In the genomic region with DNA sequence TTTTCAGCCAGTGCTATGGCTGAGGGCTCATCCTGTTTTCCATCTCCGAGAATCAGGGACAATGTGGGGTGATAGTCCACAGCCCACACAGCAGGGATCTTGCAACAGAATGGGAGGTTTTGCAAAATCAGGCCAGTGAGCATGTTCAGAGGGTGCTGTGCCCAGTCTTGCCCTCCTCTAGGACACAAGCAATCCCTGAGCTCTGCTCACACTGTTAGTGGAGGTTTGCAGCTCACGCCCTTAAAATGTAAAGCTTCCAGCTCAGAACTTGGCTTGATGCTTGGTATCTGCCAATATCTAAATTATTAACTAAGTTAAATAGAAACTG, we compare ENCODE assay signal across 18 mouse cellular contexts.
A peak's percentile ranks its signal among the peaks of the same experiment; 100 is the strongest.
DNase-seq lines count a peak whose midpoint lies in the region; ATAC-seq and TF ChIP-seq lines count a peak whose summit lies in the region.
"Had no signal": no experiment of that assay in that cellular context is flagged by ENCODE, and none has a peak within 500 bp of the region (broad histone marks: within the 10 kb centered on the region; RNA-seq: fewer than 3 reads in every experiment).

No protein-coding gene starts in this region.

- no peaks in the 10 kb centered on the region for H3K9me3 ChIP-seq in heart, embryonic 10.5 days
- no peaks in the 10 kb centered on the region for H3K9me3 ChIP-seq in heart, embryonic 11.5 days (replicated peaks; ENCODE audit: control insufficient read depth, low read length)
- no peaks in the 10 kb centered on the region for H3K9me3 ChIP-seq in stomach, embryonic 14.5 days (ENCODE audit: control insufficient read depth, low read depth, low read length)
- H3K9me3 ChIP-seq: forebrain, embryonic 13.5 days had no signal

- H3K27me3 ChIP-seq in heart, embryonic 10.5 days (ENCODE audit: insufficient read depth, poor library complexity, severe bottlenecking): no peaks in the 10 kb centered on the region
- H3K27me3 ChIP-seq in heart, embryonic 11.5 days (ENCODE audit: control insufficient read depth, insufficient read depth, low read length): no peaks in the 10 kb centered on the region
- no peaks in the 10 kb centered on the region for H3K27me3 ChIP-seq in liver, adult 2 months (ENCODE audit: control insufficient read depth, insufficient read depth, low read length)
- H3K27me3 ChIP-seq in stomach, embryonic 14.5 days (ENCODE audit: control insufficient read depth, insufficient read depth, low read length): no peaks in the 10 kb centered on the region
- H3K27me3 ChIP-seq: CH12.LX; forebrain, embryonic 13.5 days had no signal

- H3K79me2 ChIP-seq in liver, adult 2 months (ENCODE audit: control insufficient read depth, insufficient read depth, low read length): no peaks in the 10 kb centered on the region; the same call in 1 of the 2 replicates

- H3K4me1 ChIP-seq in heart, embryonic 10.5 days: no peaks in the 10 kb centered on the region
- 0 out of 2 replicates have a peak, but pooled peaks cover 2% of the 10 kb centered on the region for H3K4me1 ChIP-seq in heart, embryonic 11.5 days (ENCODE audit: control insufficient read depth, insufficient read depth, low read length)
- H3K4me1 ChIP-seq in brown adipose tissue, adult 24 weeks (ENCODE audit: control insufficient read depth, insufficient read depth, insufficient read length, low read length): 0 out of 2 replicates have a peak, but pooled peaks cover 2% of the 10 kb centered on the region
- H3K4me1 ChIP-seq in liver, adult 2 months (ENCODE audit: control insufficient read depth, insufficient read depth, low read length): peaks cover 11% of the 10 kb centered on the region
- peaks cover 15% of the 10 kb centered on the region; the same call in 1 of the 2 replicates for H3K4me1 ChIP-seq in stomach, embryonic 14.5 days (ENCODE audit: control insufficient read depth, insufficient read depth, low read length)
- H3K4me1 ChIP-seq: forebrain, embryonic 13.5 days had no signal

- intact Hi-C loops in gastrocnemius, postnatal 14 days (cut with DNase I; ENCODE audit: low total_unique reads): no loop called here

- 0 out of 2 replicates have a peak overlapping the region, but pooled peaks have one; percentile 16 for H3K27ac ChIP-seq in heart, embryonic 10.5 days
- H3K27ac ChIP-seq in heart, embryonic 11.5 days (ENCODE audit: low read depth, low read length): no peak overlapping the region
- peak overlapping the region; percentile 97 for H3K27ac ChIP-seq in brown adipose tissue, adult 24 weeks (replicated peaks; ENCODE audit: low read depth, low read length)
- peak overlapping the region; percentile 82 for H3K27ac ChIP-seq in liver, adult 2 months (replicated peaks; ENCODE audit: insufficient read depth, low read depth, low read length)
- peak overlapping the region; percentile 61; the same call in 1 of the 2 replicates for H3K27ac ChIP-seq in stomach, embryonic 14.5 days (ENCODE audit: low read length)
- H3K27ac ChIP-seq: forebrain, embryonic 13.5 days; heart, adult 2 months had no signal

- TF ChIP-seq POLR2A in liver, adult 2 months (IDR thresholded peaks at IDR 0.05; ENCODE audit: extremely low read depth, insufficient read depth, low read length): no peak

- no peak overlapping the region for H3K9ac ChIP-seq in heart, embryonic 11.5 days (ENCODE audit: low read depth, low read length)
- H3K9ac ChIP-seq in liver, adult 2 months (ENCODE audit: low read depth, low read length): peak overlapping the region; percentile 47; the same call in 1 of the 2 replicates
- H3K9ac ChIP-seq in stomach, embryonic 14.5 days (replicated peaks; ENCODE audit: low read depth, low read length): no peak overlapping the region
- H3K9ac ChIP-seq: forebrain, embryonic 13.5 days had no signal

- no peak overlapping the region for H3K4me3 ChIP-seq in heart, embryonic 10.5 days
- no peak overlapping the region for H3K4me3 ChIP-seq in heart, embryonic 11.5 days (ENCODE audit: low read depth, low read length)
- peak overlapping the region; percentile 15 for H3K4me3 ChIP-seq in brown adipose tissue, adult 24 weeks (ENCODE audit: insufficient read depth, low read depth, low read length)
- H3K4me3 ChIP-seq in liver, adult 2 months (ENCODE audit: insufficient read depth, low read depth, low read length): no peak overlapping the region
- no peak overlapping the region for H3K4me3 ChIP-seq in stomach, embryonic 14.5 days (ENCODE audit: low read depth, low read length)
- H3K4me3 ChIP-seq: forebrain, embryonic 13.5 days; heart, adult 2 months had no signal

- DNase-seq in heart, embryonic 10.5 days (ENCODE audit: low spot score): no peak
- peak; percentile 97 for DNase-seq in liver, adult 2 months (ENCODE audit: extremely low read depth, low read depth, low spot score)
- no peak for DNase-seq in layer of hippocampus, postnatal 14 days (ENCODE audit: low spot score in 2 of 2)
- DNase-seq in gastrocnemius, postnatal 14 days: no peak
- no peak for DNase-seq in frontal cortex, postnatal 25 days (ENCODE audit: low spot score in 2 of 2)
- DNase-seq: cerebellum, postnatal 36 days; gastrocnemius, postnatal 10 days; kidney, adult 18-20 months; kidney, postnatal 10 days; lung, adult 18-20 months; lung, postnatal 36 days had no signal

- TF ChIP-seq CTCF in liver, adult 2 months (IDR thresholded peaks at IDR 0.05; ENCODE audit: low read depth, low read length): no peak

- WGBS in heart, embryonic 10.5 days: 67% methylated on average over 2 of the region's 2 CpGs
- 57% methylated on average over 2 of the region's 2 CpGs for WGBS in heart, embryonic 11.5 days (ENCODE audit: insufficient replicate concordance)
- WGBS in liver, adult 2 months: 16% methylated on average over 2 of the region's 2 CpGs
- WGBS in stomach, embryonic 14.5 days: 51% methylated on average over 2 of the region's 2 CpGs

- H3K36me3 ChIP-seq in heart, embryonic 10.5 days: no peaks in the 10 kb centered on the region
- H3K36me3 ChIP-seq in heart, embryonic 11.5 days (ENCODE audit: control insufficient read depth, insufficient read depth, low read length): no peaks in the 10 kb centered on the region
- H3K36me3 ChIP-seq in liver, adult 2 months (ENCODE audit: control insufficient read depth, insufficient read depth, low read length): no peaks in the 10 kb centered on the region
- no peaks in the 10 kb centered on the region for H3K36me3 ChIP-seq in stomach, embryonic 14.5 days (ENCODE audit: control insufficient read depth, insufficient read depth, low read length)

- no peak for ATAC-seq in heart, embryonic 11.5 days (replicated peaks; ENCODE audit: insufficient number of reproducible peaks, low FRiP score, low TSS enrichment)
- ATAC-seq in stomach, embryonic 14.5 days (ENCODE audit: insufficient number of reproducible peaks, insufficient read depth, low FRiP score, low read depth): no peak
- ATAC-seq: forebrain, embryonic 13.5 days; hindbrain, embryonic 16.5 days had no signal

- H3K4me2 ChIP-seq in heart, embryonic 11.5 days: no peak overlapping the region
- no peak overlapping the region for H3K4me2 ChIP-seq in stomach, embryonic 14.5 days (replicated peaks; ENCODE audit: low read depth, low read length)
- H3K4me2 ChIP-seq: forebrain, embryonic 13.5 days had no signal
